Mouse (Mus musculus): ENCODE measurements around the gene Napa. TPM values are rescaled to one million over a fixed set of nuclear protein-coding genes. Genes with fewer than 3 reads are reported as not detected.

Gene Napa
- 156 and 167 TPM in 2 replicates for polyA plus RNA-seq (2014; fragmentation: Nextera tagmentation; extraction: Ambion mirVana)

DNA sequence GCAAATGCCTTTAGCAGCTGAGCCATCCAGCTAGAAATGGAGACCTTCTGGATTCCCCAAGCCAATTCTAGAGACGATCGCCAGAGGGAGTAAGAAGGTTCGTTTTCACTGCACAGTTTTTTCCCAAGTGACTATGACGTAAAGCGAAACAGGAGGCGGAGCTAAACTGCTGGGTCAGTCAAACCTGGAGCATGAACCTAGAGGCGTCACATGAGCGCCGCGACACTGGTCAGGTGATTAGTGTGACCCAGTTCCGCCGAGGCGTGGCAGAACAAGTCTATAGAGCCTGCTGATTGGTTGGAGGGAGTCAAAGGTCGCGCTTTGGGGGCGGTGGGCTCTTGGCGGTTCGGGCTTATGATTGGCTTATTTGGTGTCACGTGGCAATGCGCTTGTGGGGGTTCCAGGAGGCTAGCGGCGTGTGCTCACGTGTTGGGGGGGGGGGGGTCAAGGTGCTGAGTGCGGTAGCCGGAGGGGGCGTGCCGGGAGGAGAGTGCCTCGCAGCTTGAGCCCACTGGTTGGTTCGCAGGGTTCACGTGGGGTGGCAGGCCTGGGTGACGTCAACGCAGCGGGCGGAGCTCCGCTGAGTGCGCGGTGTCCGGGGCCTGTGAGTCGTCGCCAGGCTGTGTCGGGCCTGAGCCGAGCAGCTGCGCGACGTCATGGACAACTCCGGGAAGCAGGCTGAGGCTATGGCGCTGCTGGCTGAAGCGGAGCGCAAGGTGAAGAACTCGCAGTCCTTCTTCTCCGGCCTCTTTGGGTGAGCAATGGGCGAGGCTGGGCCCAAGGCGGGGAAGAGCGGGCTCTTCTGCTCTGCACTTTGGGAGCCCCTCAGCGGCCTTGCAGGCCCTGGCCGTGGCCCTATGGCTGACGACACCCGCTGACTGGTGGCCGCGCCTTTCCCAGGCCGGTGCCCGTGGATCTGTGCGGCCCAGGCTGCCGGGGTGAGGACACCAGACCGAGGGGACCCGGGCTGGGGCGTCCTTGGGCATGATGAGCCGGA, at the start of gene Napa:
Gene Napa, plus strand, starts transcription at position 438 of the 997 bp plus-strand sequence.
- peak within 1 kb of the TSS; percentile 70; the same call in 1 of the 2 replicates for H3K27ac ChIP-seq (ENCODE audit: low read depth, low read length)
- peak; percentile 100 for DNase-seq (ENCODE audit: low spot score)
- H3K27me3 ChIP-seq (ENCODE audit: control insufficient read depth, insufficient read depth, low read length) = no peaks in the 10 kb centered on the region
- peaks cover 9% of the 10 kb centered on the region for H3K4me1 ChIP-seq (replicated peaks; ENCODE audit: control insufficient read depth, insufficient read depth, low read length)
- H3K36me3 ChIP-seq (ENCODE audit: control insufficient read depth, insufficient read depth, low read length) = no peaks in the 10 kb centered on the region
- H3K9ac ChIP-seq (ENCODE audit: low read length) = peak within 1 kb of the TSS; percentile 95
- H3K4me2 ChIP-seq (ENCODE audit: low read depth, low read length, severe bottlenecking) = peak within 1 kb of the TSS; percentile 89
- ATAC-seq (replicated peaks; ENCODE audit: low FRiP score) = peak; percentile 99
- H3K4me3 ChIP-seq (ENCODE audit: low read depth, low read length) = peak within 1 kb of the TSS; percentile 90
- WGBS = under 1% methylated on average over 68 of the region's 68 CpGs
- H3K9me3 ChIP-seq (ENCODE audit: control insufficient read depth, low read length) = no peaks in the 10 kb centered on the region

DNA sequence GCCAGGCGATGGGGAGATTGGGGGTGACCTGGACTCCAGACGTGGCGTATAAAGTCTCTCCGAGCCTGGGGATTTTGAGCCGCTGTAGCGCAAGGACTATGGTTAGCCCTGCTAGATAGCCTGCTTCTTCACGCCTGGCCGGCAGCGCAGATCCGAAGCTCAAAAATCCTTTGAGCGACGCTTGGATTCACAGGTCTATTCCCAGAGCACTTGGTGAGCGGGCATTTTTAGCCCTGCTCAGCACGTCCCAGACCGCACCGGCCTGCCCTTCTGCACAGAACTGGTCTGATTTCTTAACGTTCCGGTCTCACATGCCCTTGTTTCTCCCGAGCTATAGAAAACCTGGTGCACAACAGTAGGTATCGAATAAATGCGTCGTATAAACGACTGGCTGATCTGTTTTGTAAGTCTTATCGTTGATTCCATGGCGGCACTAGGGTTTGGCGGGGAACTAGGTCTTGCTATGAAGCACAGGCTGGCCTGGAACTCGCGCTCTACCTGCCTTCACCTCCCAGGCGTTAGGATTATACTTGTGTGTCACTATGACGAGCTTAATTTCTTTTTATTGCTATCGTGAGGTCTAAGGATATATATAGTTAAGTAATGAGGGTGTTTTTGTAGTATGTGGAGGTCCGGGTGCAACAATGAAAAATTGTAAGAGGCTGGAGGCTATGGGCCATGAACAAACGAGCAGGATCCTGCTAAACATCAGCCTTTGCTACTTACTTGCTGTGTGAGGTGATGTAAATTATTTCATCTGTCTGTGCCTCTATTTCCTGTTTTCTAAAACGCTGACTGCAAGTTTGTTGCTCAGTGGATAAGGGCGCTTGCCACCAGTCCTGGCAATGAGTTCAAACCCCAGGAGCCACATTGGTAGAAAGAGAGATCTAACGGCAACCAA, 49.3 kb upstream of the Napa start:
- Histone ChIP-seq H3K27me3 (ENCODE audit: control insufficient read depth, insufficient read depth, low read length) (no peaks in the 10 kb centered on the region), H3K36me3 (ENCODE audit: control insufficient read depth, insufficient read depth, low read length) (no peaks in the 10 kb centered on the region), H3K9me3 (ENCODE audit: control insufficient read depth, low read length) (no peaks in the 10 kb centered on the region), H3K4me2 (ENCODE audit: low read depth, low read length, severe bottlenecking) (peak overlapping the region; percentile 85), H3K4me1 (replicated peaks; ENCODE audit: control insufficient read depth, insufficient read depth, low read length) (peaks cover 32% of the 10 kb centered on the region; the same call in 1 of the 2 replicates), H3K9ac (ENCODE audit: low read length) (peak overlapping the region; percentile 72), H3K27ac (ENCODE audit: low read depth, low read length) (no peak overlapping the region), H3K4me3 (ENCODE audit: low read depth, low read length) (peak overlapping the region; percentile 91)
- no peak; the same call in 1 of the 2 replicates for ATAC-seq (replicated peaks; ENCODE audit: low FRiP score)
- 9% methylated on average over 36 of the region's 36 CpGs for WGBS
- no peak for DNase-seq (ENCODE audit: low spot score)

DNA sequence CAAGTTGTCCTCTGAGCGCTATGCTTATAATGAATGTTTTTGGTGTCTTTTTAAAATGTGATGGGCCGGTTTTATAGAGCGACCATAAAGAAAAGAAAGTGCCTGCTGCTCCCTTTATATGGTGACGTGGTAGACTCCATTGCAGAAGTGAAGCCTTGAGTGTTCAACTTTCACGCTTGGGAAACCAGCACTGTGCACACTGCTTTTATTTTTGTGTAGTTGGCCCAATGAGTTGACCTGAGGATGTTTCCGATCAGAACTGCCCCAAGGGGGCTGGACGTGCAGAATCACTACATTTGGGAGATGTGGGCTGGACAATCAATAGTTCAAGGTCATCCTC, 48.7 kb upstream of the Napa start:
- H3K27ac ChIP-seq (ENCODE audit: low read depth, low read length) = no peak overlapping the region
- H3K4me2 ChIP-seq (ENCODE audit: low read depth, low read length, severe bottlenecking) = peak overlapping the region; percentile 85
- ATAC-seq (replicated peaks; ENCODE audit: low FRiP score) (no peak), DNase-seq (ENCODE audit: low spot score) (no peak)
- no peaks in the 10 kb centered on the region for H3K36me3 ChIP-seq (ENCODE audit: control insufficient read depth, insufficient read depth, low read length)
- H3K9me3 ChIP-seq (ENCODE audit: control insufficient read depth, low read length) = no peaks in the 10 kb centered on the region
- no peak overlapping the region for H3K9ac ChIP-seq (ENCODE audit: low read length)
- WGBS = 82% methylated on average over 7 of the region's 7 CpGs
- H3K4me3 ChIP-seq (ENCODE audit: low read depth, low read length) = 0 out of 2 replicates have a peak overlapping the region, but pooled peaks have one; percentile 91
- H3K4me1 ChIP-seq (replicated peaks; ENCODE audit: control insufficient read depth, insufficient read depth, low read length) = peaks cover 26% of the 10 kb centered on the region; the same call in 1 of the 2 replicates
- H3K27me3 ChIP-seq (ENCODE audit: control insufficient read depth, insufficient read depth, low read length) = no peaks in the 10 kb centered on the region

DNA sequence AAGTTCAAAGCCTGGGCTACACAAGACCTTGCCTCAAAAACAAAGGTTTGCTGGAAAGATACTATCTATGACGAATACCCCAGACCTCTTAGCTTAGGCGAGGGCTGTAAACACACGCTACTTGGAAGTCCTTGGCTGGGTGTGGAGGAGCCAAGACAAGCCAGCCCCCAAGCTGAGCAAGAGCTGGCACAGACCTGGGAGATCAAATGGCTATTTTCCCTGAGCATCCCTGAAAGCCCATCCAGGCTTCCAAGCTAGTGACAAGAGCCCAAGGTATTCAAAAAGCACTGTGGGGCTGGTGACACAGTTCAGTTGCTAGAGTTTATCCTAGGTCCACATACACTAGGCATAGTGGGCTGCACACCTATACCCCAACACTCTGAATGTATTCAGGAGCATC, 47.7 kb upstream of the Napa start:
- DNase-seq (ENCODE audit: low spot score) (no peak), ATAC-seq (replicated peaks; ENCODE audit: low FRiP score) (no peak)
- Histone ChIP-seq H3K4me2 (ENCODE audit: low read depth, low read length, severe bottlenecking) (no peak overlapping the region), H3K4me3 (ENCODE audit: low read depth, low read length) (no peak overlapping the region), H3K9ac (ENCODE audit: low read length) (no peak overlapping the region), H3K9me3 (ENCODE audit: control insufficient read depth, low read length) (no peaks in the 10 kb centered on the region), H3K4me1 (replicated peaks; ENCODE audit: control insufficient read depth, insufficient read depth, low read length) (peaks cover 16% of the 10 kb centered on the region; the same call in 1 of the 2 replicates), H3K27ac (ENCODE audit: low read depth, low read length) (no peak overlapping the region), H3K36me3 (ENCODE audit: control insufficient read depth, insufficient read depth, low read length) (no peaks in the 10 kb centered on the region), H3K27me3 (ENCODE audit: control insufficient read depth, insufficient read depth, low read length) (no peaks in the 10 kb centered on the region)
- 93% methylated on average over 3 of the region's 3 CpGs for WGBS

DNA sequence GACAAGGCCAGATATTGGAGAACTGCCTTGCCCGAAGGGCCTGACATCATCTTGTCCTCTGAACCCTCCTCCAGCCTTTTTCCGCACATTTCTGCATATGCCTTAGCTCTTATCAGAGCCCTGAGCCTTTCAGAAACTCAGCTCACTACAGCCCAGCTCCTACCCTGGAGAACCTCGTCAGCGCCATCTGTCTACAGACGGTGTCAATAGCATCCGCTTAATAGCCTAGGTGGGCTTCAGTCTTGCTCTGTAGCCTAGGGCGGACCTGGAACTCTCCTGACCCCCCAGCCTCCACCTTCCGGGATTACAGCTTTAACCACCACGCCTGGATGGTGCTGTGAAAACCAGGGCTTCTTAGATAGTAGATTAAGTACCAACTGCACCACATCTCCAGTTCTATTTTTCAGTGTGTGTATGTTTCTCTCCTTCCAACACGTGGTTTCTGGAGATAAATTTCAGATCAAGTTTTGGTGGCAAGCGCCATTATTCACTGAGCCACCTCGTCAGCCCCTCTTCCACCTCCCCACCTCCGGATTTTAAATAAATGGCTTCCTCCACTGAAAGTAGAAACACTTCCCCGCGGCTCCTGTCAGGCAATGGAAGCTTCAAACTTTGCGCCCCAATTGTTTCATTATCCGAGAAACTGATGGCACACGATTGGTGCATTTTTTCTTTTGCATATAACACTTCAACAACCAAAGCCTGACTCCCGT, 46.2 kb upstream of the Napa start:
- peak overlapping the region; percentile 43 for H3K27ac ChIP-seq (ENCODE audit: low read depth, low read length)
- no peaks in the 10 kb centered on the region for H3K27me3 ChIP-seq (ENCODE audit: control insufficient read depth, insufficient read depth, low read length)
- peak overlapping the region; percentile 53 for H3K4me2 ChIP-seq (ENCODE audit: low read depth, low read length, severe bottlenecking)
- peaks cover 13% of the 10 kb centered on the region; the same call in 1 of the 2 replicates for H3K4me1 ChIP-seq (replicated peaks; ENCODE audit: control insufficient read depth, insufficient read depth, low read length)
- no peaks in the 10 kb centered on the region for H3K36me3 ChIP-seq (ENCODE audit: control insufficient read depth, insufficient read depth, low read length)
- peak; percentile 29 for ATAC-seq (replicated peaks; ENCODE audit: low FRiP score)
- no peaks in the 10 kb centered on the region for H3K9me3 ChIP-seq (ENCODE audit: control insufficient read depth, low read length)
- WGBS = 10% methylated on average over 19 of the region's 19 CpGs
- peak overlapping the region; percentile 39 for H3K4me3 ChIP-seq (ENCODE audit: low read depth, low read length)
- DNase-seq (ENCODE audit: low spot score) = peak; percentile 84
- peak overlapping the region; percentile 54 for H3K9ac ChIP-seq (ENCODE audit: low read length)

DNA sequence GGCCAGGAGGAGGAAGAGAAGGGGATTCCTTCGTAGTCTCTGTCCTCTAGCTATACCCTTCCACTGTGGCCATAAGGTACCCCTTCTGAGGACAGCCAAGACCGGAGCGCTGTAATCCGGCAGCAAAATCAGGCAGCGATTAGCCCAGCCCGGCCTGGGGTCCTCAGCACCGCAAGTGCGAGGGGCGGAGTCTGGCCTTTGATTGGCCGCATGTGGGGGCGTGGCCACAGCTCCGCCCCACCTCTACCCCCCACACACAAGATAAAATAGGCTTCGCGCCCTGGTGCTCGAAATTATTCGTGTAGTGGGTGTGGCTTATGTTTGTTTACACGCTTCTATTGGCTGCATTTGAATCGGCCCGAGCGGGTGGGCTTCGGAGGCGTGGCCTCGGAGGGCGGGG, 45.6 kb upstream of the Napa start:
- peak overlapping the region; percentile 43 for H3K27ac ChIP-seq (ENCODE audit: low read depth, low read length)
- peak overlapping the region; percentile 39 for H3K4me3 ChIP-seq (ENCODE audit: low read depth, low read length)
- H3K27me3 ChIP-seq (ENCODE audit: control insufficient read depth, insufficient read depth, low read length) = no peaks in the 10 kb centered on the region
- peak overlapping the region; percentile 54 for H3K9ac ChIP-seq (ENCODE audit: low read length)
- H3K36me3 ChIP-seq (ENCODE audit: control insufficient read depth, insufficient read depth, low read length) = no peaks in the 10 kb centered on the region
- no peaks in the 10 kb centered on the region for H3K9me3 ChIP-seq (ENCODE audit: control insufficient read depth, low read length)
- H3K4me2 ChIP-seq (ENCODE audit: low read depth, low read length, severe bottlenecking) = peak overlapping the region; percentile 53
- DNase-seq (ENCODE audit: low spot score) = peak; percentile 97
- H3K4me1 ChIP-seq (replicated peaks; ENCODE audit: control insufficient read depth, insufficient read depth, low read length) = peaks cover 13% of the 10 kb centered on the region; the same call in 1 of the 2 replicates
- WGBS = under 1% methylated on average over 24 of the region's 24 CpGs
- peak; percentile 87 for ATAC-seq (replicated peaks; ENCODE audit: low FRiP score)

DNA sequence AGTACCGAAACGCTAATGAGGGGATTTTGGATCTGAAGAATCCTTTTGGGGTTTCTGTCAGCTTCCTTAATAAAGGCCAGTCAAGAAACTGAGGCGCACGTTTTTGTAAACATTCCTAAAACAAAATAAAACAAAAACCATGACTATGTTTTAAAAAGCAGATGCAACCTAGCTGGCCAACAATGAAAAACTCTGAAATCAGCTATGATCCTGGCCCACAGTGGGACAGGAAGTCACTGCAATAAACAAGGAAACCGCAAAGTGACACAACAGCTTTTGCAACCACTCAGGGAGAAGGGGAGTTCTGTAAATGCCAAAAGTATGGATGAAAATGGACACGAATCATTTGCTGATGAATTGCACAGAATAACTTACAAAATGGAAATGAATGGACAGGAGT, 45.2 kb upstream of the Napa start:
- H3K4me1 ChIP-seq (replicated peaks; ENCODE audit: control insufficient read depth, insufficient read depth, low read length) = peaks cover 13% of the 10 kb centered on the region; the same call in 1 of the 2 replicates
- WGBS = 14% methylated on average over 6 of the region's 6 CpGs
- ATAC-seq (replicated peaks; ENCODE audit: low FRiP score) (no peak), DNase-seq (ENCODE audit: low spot score) (no peak)
- peak overlapping the region; percentile 53; the same call in 1 of the 2 replicates for H3K4me2 ChIP-seq (ENCODE audit: low read depth, low read length, severe bottlenecking)
- H3K27me3 ChIP-seq (ENCODE audit: control insufficient read depth, insufficient read depth, low read length) = no peaks in the 10 kb centered on the region; the same call in 1 of the 2 replicates
- peak overlapping the region; percentile 39; the same call in 1 of the 2 replicates for H3K4me3 ChIP-seq (ENCODE audit: low read depth, low read length)
- no peaks in the 10 kb centered on the region for H3K9me3 ChIP-seq (ENCODE audit: control insufficient read depth, low read length)
- no peak overlapping the region for H3K27ac ChIP-seq (ENCODE audit: low read depth, low read length)
- no peaks in the 10 kb centered on the region for H3K36me3 ChIP-seq (ENCODE audit: control insufficient read depth, insufficient read depth, low read length)
- H3K9ac ChIP-seq (ENCODE audit: low read length) = no peak overlapping the region
